Mouse (Mus musculus) C2C12 (cell line): ENCODE results near the gene Rdh8.

Source experiments
- CEBPB ChIP-seq: IDR thresholded peaks from one replicate; pipeline ENCODE4 v1.6.1; 2011; ENCODE audit warnings: low read depth, mild to moderate bottlenecking, control low read depth, moderate library complexity
- CTCF ChIP-seq: IDR thresholded peaks from one replicate; pipeline ENCODE4 v1.5.1; 2011; ENCODE audit not compliant: control insufficient read depth, insufficient read depth, insufficient read length
- FOSL1 ChIP-seq: IDR thresholded peaks from one replicate; pipeline ENCODE4 v1.8.0; 2011; ENCODE audit warnings: mild to moderate bottlenecking, low read length; ENCODE audit not compliant: poor library complexity, insufficient read depth, severe bottlenecking
- MAX ChIP-seq: IDR thresholded peaks from one replicate; pipeline ENCODE4 v1.6.1; 2011; ENCODE audit warnings: mild to moderate bottlenecking, control low read depth
- MYOD1 ChIP-seq: IDR thresholded peaks from one replicate; pipeline ENCODE4 v1.6.1; 2011; ENCODE audit warnings: low read depth; ENCODE audit not compliant: control insufficient read depth, insufficient read length
- MYOG ChIP-seq: IDR thresholded peaks from one replicate; pipeline ENCODE4 v1.6.1; 2011; ENCODE audit not compliant: control insufficient read depth, insufficient read length; ENCODE audit errors: extremely low read depth
- USF1 ChIP-seq: IDR thresholded peaks from one replicate; pipeline ENCODE4 v1.6.1; 2011; ENCODE audit warnings: low read depth, mild to moderate bottlenecking, control low read depth, moderate library complexity

- TF ChIP-seq CTCF (no peak), USF1 (no peak), MYOG (no peak), MAX (no peak), MYOD1 (no peak), CEBPB (no peak), FOSL1 (no peak)
Measured at GRCm38 (mm10) chr9:20872991-20873390, 54.7 kb downstream of the Rdh8 start.
